Mouse (Mus musculus) adrenal gland, postnatal 36 days (tissue): ENCODE data around the gene Mmp11. TPM values are rescaled to one million over a fixed set of nuclear protein-coding genes. Genes with fewer than 3 reads are reported as not detected.

Experiments used
- DNase-seq, 2 experiments: peaks; one replicate each; pipeline ENCODE4 v3.0.0; 2021; ENCODE audit warnings: mixed read lengths in 1 of 2
- total RNA-seq, 2 experiments: library from RNA; stranded (reverse); gene quantifications; 2 replicates each; pipeline ENCODE4 v1.2.3; 2021

Gene Mmp11
- total RNA-seq, 2 experiments from 2014 or later = 8.6 to 10.1 TPM

DNA sequence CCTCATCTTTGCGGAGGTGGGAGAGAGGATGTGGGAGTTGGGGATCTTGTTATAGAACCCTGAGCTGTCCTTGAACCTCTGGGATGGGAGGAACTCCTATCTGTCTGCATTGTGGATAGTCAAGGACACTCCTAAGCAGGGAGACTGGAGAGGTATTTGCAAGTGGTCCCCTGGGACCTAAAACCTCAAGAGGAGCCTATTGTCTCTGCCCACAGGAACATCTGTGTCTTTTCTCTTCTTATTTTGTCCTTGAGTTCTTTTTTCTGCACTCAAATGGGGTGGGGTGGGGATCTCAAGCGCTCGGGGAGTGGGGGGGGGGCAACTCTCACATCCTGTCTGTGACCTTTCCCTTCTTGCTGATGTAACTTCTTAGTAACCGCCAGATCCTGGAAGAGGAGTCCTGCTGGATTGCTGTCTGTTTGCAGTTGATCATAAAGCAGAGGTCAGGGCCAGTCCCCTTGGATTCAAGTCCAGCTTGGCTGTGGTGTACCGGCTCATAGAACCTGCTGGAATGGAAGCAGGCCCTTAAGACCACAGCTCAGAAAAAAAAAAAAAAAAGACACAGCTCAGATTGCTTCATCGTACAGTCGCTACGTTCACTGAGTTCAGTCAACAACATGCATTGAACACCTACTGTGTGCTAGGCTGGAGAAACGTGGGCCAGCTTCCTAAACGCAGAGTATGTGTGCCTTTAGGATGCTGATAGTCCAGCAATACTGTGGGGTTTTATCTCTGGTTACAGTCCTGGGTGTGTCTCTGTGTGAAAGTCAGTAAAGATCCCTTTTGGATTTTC is 1.8 kb upstream of the Mmp11 start:
- peak; percentile 68 to 75 for DNase-seq

- DNase-seq = peak; percentile 35 to 55
These were observed 792 bp upstream of the Mmp11 start for GRCm38 (mm10) chr10:75936909-75937667.

- no peak for DNase-seq
These were observed 1.3 kb downstream of the Mmp11 start for GRCm38 (mm10) chr10:75934991-75935390.

DNA sequence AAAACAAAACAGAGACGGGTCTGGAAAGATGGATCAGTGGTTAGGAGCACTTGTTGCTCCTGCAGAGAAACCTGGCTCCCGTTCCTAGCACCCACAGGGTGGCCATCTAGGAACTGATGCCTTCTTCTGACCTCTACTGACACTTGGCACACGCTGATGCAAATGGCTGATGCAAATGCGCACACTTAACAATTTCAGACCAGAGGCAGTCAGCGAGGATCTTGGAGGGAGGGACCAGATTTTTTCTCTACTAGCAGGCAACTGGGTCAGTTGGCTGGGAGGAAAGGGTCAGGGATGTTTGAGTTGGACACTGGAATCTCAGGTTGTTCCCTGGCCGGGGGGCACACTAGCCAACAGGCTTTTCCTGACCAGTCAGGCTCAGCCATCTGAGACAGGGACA is 3.4 kb downstream of the Mmp11 start, which contains the start of gene Chchd10:
Gene Chchd10, plus strand, starts transcription at position 240 of the 400 bp plus-strand sequence.
- no peak for DNase-seq

DNA sequence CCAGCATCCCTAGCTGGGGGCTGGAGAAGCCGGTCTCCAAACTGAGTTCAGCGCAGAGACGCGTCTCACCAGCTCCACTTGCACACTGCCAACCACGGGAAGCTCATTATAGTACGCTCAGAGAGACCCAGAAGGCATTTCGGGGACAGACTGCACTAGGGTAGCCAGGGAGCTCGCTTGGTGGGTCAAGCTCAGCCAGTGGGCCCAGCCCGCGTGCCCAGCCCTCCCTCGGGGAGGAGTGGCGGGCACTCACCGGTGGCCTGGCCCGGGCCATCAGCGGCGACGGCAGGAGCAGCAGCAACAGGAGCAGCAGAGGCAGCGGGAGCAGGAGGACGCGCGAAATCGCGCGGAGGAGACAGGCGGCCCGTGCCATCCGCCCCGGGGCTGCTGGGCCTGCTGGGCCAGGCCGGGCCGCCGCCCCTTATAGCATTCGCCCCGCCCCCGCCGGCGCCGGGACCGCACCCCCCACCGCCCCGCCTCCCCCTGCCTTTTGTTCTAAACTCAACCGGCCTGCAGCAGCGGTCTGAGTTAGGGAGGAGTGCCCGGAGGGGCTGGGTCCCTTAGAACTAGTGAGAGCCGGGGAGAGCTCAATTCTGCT is 4.1 kb downstream of the Mmp11 start:
- peak; percentile 75 to 88 for DNase-seq

DNA sequence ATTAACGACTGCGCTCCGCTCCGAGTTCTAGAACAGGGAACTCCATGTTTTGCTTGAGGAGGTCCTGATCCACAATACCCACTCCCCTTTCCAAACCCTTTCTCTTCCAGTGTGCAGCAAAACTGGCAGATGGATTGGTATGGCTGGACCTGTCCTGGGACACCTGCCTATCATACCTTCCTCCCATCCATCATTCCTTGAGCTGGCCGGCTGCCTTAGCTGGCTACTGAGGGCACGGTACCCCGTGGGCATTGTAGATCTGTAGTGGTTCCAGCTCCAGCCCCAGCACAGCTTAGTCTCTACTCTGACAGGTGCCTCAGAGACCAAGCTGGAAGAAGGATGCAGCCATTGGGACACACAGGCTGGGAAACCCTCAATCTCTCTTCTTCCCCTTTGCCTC is 5.0 kb downstream of the Mmp11 start:
- DNase-seq = no peak

DNA sequence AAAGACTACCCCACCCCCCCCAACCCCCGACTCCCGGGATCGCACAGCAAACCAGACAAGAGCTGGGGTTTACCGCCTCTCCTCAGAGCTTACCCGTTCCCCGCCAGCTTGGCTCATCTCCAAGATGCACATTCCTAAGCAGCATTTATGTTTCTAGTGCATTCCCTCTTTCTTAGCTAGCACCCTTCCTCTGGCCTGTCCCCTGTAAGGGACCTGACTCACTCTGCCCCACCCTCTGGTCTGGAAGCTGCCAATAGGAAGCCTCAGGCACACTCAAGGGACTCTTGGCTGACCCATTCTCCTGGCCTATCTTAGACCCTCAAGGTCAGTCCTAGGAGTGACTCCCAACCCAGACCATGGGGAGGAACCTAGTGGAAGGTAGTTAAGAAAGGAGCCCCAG is 6.0 kb downstream of the Mmp11 start:
- DNase-seq = peak; percentile 58 to 65

DNA sequence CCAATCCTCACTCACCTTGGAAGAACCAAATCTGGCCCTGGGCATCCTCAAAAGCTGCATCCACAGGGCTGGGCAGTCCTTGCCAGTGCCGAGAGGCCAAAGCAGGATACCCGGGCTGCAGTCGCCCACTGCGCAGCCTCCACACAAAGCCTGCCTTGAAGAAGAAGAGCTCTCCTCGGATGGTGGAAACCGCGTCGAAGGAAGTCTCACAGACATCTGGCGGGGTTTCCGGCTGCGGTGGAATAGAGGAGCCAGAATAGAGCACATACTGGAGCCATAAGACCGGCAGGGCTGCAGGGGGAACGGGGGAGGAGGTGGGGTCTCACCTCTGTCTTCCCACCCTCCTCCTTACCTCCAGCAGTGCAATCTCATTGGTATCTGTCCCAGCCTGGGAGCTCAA is 9.9 kb downstream of the Mmp11 start:
- DNase-seq = no peak

GRCm38 (mm10) chr10:75924324-75924723 is 12.0 kb downstream of the Mmp11 start:
- no peak for DNase-seq

- DNase-seq = no peak
These were observed 14.4 kb downstream of the Mmp11 start for GRCm38 (mm10) chr10:75921726-75922560.

DNA sequence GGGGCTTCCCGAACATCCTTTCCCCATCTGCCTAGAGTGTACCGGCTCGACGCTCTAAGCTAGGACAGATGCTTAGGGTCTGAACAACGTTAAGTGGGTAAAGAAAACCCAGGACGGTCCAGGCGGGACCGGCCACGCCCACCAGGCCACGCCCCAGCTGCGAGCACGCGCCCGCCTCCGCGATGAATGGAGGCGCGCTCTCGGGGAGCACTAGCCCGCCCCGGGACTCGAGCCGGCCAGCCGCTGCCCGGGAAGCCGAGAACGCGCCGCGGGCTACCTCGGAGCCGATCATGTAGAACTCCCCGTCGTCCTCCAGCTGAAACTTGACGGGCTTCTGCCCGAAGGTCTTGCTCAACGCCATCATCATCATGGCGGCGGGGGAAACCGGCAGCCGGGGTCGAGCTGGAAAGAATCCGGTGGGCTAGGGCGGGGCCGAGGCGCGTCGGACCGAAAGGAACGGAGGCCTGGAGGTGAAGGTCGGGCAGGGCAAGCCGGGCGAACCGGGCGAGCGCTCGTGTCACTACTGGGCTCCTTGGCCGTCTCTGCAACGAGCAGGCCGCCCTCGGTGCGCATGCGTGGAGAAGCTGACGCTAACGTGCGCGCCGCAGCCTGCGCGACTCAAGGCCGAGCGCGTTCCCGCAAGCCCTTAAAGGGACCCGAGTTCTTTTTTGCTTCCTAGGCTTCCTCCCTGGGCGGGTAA is 15.1 kb downstream of the Mmp11 start, which contains the start of gene Smarcb1:
Gene Smarcb1, minus strand, starts transcription at position 592 of the 700 bp plus-strand sequence.
- peak; percentile 95 for DNase-seq

DNA sequence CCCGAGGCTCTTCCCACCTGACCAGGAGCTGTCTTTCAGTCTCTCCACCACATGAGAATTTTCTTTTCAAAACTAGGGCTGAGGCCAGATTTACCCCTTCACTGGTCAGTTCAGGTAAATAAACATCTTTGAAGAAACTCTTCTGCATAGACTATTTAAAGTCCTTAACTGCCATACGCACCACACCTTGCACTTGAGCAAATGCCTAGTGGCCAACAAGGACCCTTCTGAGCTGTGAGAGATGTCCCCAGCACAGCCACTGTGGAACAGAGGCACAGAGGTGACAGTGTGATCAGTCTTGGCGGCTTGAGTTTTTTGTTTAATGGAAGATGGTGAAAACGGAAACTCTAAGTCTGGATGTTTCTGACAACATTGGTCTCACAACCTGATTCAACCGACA is 17.3 kb downstream of the Mmp11 start:
- no peak for DNase-seq

- DNase-seq = no peak
These were observed 19.5 kb downstream of the Mmp11 start for GRCm38 (mm10) chr10:75916840-75917239.

DNA sequence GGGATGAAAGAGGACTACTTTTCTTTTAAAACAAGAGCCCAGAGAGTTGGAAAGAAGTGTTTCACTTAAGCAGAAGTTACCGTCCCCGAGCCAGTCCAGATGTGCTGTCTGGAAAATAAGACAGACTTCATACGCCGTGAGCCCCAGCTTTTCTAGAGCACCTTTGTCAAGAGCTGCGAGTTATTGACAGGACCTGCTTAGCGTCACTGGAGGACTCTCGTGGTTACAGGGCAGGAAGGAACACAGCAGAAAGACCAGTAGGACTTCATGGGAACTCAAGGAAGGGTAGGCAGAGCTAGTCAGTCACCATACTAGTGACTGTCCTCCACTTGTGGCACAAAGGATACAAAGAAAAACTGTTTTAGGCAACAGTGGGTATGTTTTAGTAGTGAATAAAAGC is 20.7 kb downstream of the Mmp11 start:
- DNase-seq = no peak

- no peak for DNase-seq
These were observed 23.2 kb downstream of the Mmp11 start for GRCm38 (mm10) chr10:75913013-75913589.

DNA sequence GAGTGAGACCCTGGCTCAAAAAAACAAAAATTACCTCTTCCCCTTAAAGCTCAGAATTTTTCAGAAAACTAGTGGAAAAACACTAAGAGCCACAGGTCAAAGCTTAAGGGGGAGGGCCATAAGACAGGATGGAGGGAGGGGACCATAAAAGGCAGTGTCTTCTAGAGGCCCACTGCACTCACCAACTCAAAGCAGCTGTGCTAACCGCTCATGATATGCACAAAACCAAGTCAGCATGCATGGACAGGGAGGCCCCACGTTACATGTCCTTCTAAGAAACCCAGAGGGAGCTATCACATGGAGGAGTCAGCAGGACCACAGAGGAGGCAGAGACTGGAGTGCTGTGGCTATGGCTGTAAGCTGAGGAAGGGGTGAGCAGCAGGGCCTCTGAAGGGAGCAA is 25.6 kb downstream of the Mmp11 start:
- DNase-seq = no peak

DNA sequence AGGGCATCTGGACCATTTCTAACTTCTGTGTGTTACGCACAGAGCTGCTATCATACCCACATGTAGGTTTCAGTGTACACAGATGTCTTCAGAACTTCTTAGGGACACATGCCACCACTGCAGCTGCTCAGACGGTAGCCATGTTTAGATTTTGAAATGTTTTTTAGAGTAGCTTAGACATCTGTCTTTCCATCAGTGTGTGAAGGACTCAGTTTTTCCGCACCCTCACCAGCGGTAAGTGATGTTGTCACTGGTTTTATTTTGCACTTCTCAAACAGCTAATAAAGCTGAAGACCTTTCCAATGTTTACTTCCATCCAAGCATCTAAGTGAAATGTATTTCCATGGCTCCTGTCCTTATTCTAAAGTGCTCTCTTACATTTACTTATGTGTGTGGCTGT is 29.4 kb downstream of the Mmp11 start:
- DNase-seq = no peak

GRCm38 (mm10) chr10:75904391-75904790 is 31.9 kb downstream of the Mmp11 start:
- DNase-seq = no peak

DNA sequence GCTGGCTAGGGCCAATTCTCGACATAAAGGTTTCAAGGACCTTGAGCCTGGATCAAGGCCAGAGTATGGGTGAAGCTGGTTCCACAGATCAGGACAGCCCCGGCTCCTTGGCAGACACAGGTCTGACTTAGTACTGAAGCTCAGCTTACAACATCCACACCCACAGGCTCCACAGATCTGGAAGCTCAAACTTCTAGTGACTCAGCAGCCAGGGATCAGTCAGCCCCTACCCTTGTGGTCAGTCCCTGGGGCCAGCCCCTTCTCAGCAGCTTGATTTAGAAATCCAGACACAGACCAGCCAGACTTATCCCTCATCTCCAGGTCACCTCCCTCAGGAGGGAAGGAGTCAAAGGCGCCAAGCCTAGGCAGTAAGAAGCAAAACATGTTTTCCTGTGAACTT is 37.5 kb downstream of the Mmp11 start:
- peak; percentile 74 to 80 for DNase-seq

DNA sequence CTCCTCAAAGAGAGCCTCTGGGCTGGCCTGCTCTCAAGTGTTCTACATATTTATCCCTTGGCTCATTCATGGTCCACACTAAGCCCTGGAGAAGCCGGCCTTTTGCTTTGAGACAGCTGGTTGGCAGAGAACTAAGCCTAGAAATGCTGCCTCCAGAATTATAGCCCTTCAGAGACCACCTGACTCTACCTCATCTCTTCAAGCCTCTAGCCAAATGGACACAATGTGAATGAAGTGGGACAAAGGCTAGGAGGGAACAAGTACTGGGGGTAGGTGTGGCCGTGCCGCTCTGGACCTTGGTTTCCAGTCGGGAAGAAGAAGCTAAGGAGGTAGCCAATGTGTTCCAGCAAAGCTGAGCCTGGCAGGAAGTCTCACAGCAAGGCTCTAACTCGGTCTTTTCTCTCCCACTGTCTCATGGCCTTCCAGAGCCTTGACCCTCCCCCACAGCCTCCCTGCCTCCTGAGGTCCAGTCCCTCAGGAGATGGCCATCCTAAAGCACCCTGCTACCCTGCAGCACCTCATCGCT is 38.2 kb downstream of the Mmp11 start:
- DNase-seq = peak; percentile 24 to 44

- DNase-seq = peak; percentile 76 to 88
These were observed 38.9 kb downstream of the Mmp11 start for GRCm38 (mm10) chr10:75897373-75897772.
